Mouse (Mus musculus) gastrocnemius, postnatal 4 days (tissue): ENCODE results near the gene Tpcn1. TPM values are rescaled to one million over a fixed set of nuclear protein-coding genes. Genes with fewer than 3 reads are reported as not detected.
"Not testable (repeated sequence)": the region's sequence is repeated elsewhere in the genome, so short reads cannot be mapped to it uniquely, and the experiment has no call there.

ENCODE experiments used
- DNase-seq, 2 experiments: peaks; one replicate each; pipeline ENCODE4 v3.0.0; 2021 to 2022; ENCODE audit warnings: low spot score in 2 of 2, mixed read lengths in 2 of 2
- total RNA-seq, 2 experiments: library from RNA; stranded (reverse); gene quantifications; 2 replicates each; pipeline ENCODE4 v1.2.3; 2021

Gene Tpcn1
- total RNA-seq, 2 experiments from 2014 or later = 77.7 to 81.3 TPM

- peak in 1 of 2 experiments; percentile 64 for DNase-seq
These were observed 73.7 kb downstream of the Tpcn1 start for GRCm38 (mm10) chr5:120514754-120515153.

DNA sequence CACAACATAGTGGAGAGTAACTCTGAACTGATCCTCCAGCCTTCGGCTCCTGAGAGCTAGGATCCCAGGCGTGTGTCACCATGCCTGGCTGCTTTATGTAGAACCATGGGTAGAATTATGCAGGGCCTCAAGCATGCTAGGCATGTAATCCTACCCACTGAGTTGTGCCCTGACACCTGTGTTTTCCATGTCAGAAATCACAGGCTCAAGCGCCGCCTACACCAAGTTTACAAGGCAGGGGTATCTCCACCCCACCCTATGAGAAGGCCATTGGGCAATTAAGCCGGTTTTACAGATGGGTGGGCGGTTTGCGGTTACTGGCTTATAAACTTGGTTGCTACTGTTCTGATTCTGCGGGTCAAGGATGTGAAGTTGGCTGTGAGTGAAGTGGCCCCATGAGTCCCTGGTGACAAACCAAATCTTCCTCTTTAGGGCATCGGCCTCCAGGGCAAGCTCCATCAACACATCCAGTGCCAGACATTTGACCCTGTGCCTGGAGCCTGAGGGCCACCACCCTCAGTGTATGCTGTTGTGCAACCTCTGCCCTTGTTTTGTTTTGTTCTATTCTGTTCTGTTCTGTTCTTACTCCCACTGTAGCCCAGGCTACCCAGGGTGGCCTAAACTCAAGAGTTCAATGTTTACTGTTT, 74.3 kb downstream of the Tpcn1 start:
- no peak for DNase-seq

GRCm38 (mm10) chr5:120512911-120513555, 75.4 kb downstream of the Tpcn1 start:
- DNase-seq = no peak

DNA sequence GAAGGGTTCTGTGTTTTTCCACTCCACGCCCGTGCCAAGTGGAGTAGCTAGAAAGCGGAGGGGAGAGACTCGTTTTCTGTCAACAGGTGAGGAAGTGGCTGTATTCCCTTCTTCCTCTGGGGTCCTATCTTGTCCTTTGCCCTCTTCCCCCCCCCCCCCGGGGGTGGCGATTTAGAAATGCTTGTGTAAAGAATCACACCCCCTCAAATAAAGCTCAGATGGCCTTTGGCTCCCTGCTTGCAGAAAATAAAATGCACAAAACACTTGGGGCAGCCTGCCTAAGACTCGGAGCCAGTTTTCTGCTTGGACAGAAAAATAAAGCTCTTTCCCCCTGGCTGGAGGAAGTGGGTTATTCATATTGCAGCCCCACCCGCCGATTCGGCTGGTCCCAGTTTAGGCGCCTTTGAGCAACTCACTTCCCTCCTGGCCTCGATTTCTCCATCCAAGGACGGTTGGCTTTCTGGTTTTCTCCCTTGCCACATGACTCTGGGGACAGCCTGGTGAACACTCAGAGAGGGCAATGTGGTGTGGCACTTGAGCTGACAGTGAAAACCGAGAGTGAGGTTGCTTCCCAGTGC, 76.7 kb downstream of the Tpcn1 start:
- DNase-seq = peak in 1 of 2 experiments; percentile 63

GRCm38 (mm10) chr5:120510982-120511642, 77.4 kb downstream of the Tpcn1 start, which contains the start of gene Slc8b1:
Gene Slc8b1, plus strand, starts transcription at chr5:120511168.
- DNase-seq = peak; percentile 93 to 97

DNA sequence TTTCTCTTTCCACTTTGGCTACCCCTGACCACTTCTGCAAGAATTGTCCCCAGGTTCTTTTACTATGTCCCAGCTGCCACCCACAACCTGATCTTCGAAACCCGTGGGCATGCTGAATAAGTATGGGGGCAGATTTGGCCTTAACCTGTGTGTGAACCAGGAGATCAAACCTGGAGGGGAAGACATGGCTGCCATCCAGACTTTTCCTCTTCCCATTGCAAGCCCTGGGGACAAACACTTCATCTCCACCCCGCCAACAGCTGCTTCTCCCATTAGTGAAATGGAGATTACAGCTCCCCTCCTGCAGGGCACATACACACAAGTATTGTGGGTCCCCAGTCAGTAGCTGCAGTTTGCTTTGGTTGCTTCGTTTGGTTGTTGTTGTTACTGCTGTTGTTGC, 81.2 kb downstream of the Tpcn1 start:
- DNase-seq = no peak

- DNase-seq = no peak
These were observed 82.0 kb downstream of the Tpcn1 start for GRCm38 (mm10) chr5:120506490-120506889.

GRCm38 (mm10) chr5:120505781-120506180, 82.7 kb downstream of the Tpcn1 start:
- no peak for DNase-seq

GRCm38 (mm10) chr5:120505368-120505767, 83.1 kb downstream of the Tpcn1 start:
- DNase-seq = peak; percentile 68 to 81

- peak; percentile 81 to 87 for DNase-seq
These were observed 85.2 kb downstream of the Tpcn1 start, which contains the start of gene Plbd2 for GRCm38 (mm10) chr5:120503144-120503795. Gene Plbd2, minus strand, starts transcription at chr5:120503625.

DNA sequence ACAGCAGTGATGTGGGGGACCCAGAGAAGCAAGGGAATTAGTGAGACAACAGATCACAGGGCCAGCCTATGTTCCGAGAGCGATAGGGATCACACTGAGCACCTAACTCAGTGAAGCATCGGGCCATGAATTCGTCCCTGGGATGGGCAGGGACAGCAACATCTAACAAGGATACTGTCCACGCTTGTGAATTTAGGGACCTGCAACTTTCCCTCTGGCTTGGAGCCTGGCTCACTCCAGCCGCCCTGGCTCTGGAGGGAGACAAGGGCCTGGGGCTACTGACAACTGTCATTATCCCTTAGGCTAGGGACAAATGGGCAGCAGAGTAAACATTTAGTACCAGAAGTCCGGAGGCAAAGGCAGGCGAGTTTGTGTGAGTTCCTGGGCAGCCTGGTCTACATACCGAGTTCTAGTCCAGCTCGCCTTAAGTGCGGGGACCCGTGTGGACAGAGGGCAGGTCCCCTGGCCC, 85.8 kb downstream of the Tpcn1 start:
- DNase-seq = no peak

GRCm38 (mm10) chr5:120502147-120502621, 86.3 kb downstream of the Tpcn1 start:
- no peak for DNase-seq

DNA sequence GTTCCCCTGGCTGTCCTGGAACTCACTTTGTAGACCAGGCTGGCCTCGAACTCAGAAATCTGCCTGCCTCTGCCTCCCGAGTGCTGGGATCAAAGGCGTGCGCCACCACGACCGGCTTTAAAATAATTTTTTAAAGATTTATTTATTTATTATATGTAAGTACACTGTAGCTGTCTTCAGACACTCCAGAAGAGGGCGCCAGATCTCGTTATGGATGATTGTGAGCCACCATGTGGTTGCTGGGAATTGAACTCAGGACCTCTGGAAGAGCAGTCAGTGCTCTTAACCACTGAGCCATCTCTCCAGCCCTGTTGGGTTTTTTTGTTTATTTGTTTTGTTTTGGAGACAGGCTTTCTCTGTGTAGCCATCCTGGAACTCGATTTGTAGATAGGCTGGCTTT, 87.9 kb downstream of the Tpcn1 start:
- not testable (repeated sequence) for DNase-seq

GRCm38 (mm10) chr5:120499202-120499601, 89.3 kb downstream of the Tpcn1 start:
- no peak for DNase-seq

DNA sequence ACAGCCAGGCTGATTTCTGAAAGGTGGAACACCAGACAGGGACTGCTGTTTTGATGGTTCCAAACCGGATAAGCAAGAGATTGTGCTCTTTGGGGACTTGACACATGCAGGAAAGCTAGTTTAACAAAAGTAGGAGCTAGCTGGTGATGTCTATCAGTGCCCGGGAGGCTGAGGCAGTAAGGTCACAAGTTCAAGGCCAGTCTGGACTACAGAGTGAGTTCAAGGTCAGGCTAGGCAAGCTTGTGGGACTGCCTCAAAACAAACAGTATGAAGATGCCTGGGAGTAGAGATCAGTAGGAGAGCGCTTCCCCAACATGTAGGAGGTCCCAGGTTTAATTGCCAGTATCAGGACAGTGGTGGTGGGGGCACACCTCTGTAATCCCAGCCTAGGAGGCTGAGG, 91.4 kb downstream of the Tpcn1 start:
- DNase-seq = no peak

- no peak for DNase-seq
These were observed 92.7 kb downstream of the Tpcn1 start for GRCm38 (mm10) chr5:120495703-120496226.

DNA sequence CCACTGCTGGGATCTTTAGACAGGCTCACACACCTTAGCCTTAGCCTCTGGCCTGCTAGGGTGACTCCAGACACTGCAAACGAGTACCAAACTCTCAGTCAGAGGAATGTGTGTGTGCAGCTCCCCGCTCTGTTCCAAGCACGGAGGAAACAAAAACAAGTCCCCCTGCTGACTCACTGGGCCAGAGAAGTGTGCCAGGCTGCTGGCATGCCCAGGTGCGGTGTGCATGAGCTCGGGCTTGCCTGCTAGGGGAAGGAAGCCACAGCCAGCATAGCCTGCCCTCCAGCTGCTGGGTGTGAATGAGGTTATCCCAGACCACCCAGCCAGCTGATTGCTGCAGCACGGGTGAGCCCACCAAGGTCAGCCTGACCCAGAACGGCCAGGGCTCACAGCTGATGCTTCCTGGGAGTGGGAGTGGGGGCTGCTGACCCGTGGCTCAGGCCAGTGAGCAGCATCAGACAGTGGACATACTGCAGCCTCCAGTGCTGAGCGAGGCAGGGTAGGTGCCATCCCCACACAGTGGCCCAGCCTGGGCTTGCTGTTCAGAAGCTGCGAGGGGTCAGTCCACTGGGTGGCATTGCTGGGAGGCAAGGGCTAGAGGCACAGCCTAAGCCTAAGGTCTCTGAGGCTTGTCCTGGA, 93.3 kb downstream of the Tpcn1 start:
- no peak for DNase-seq

GRCm38 (mm10) chr5:120493873-120494395, 94.5 kb downstream of the Tpcn1 start:
- no peak for DNase-seq

- DNase-seq = no peak
These were observed 95.0 kb downstream of the Tpcn1 start for GRCm38 (mm10) chr5:120493440-120493839.

GRCm38 (mm10) chr5:120492437-120492836, 96.0 kb downstream of the Tpcn1 start:
- DNase-seq = no peak
